Mouse (Mus musculus) hindbrain, embryonic 12.5 days (tissue): ENCODE measurements around the gene Ifi208. TPM values are rescaled to one million over a fixed set of nuclear protein-coding genes. Genes with fewer than 3 reads are reported as not detected.

Experiments used
- ATAC-seq: fragments of 200-750 bp; cut with Nextera tagmentation; 2 replicates; pipeline ENCODE4 v1.8.0; 2017; ENCODE audit warnings: moderate TSS enrichment; ENCODE audit not compliant: low FRiP score
- H3K27ac ChIP-seq: fragments of 300-500 bp; sonication (generic); 2 replicates; pipeline ENCODE4 v1.5.1; 2016; ENCODE audit warnings: mild to moderate bottlenecking
- H3K27me3 ChIP-seq: fragments of 300-500 bp; sonication (generic); 2 replicates; pipeline ENCODE4 v1.6.1; 2016; ENCODE audit warnings: mild to moderate bottlenecking
- H3K36me3 ChIP-seq: fragments of 300-500 bp; sonication (generic); 2 replicates; pipeline ENCODE4 v1.6.1; 2016; ENCODE audit warnings: mild to moderate bottlenecking
- H3K4me1 ChIP-seq: fragments of 300-500 bp; sonication (generic); 2 replicates; pipeline ENCODE4 v1.6.1; 2016
- H3K4me2 ChIP-seq: fragments of 300-500 bp; sonication (generic); replicated peaks from 2 replicates; pipeline ENCODE4 v1.6.1; 2016; ENCODE audit warnings: mild to moderate bottlenecking
- H3K4me3 ChIP-seq: fragments of 300-500 bp; sonication (generic); 2 replicates; pipeline ENCODE4 v1.5.1; 2016; ENCODE audit warnings: mild to moderate bottlenecking
- H3K9ac ChIP-seq: fragments of 300-500 bp; sonication (generic); 2 replicates; pipeline ENCODE4 v1.6.1; 2016; ENCODE audit warnings: mild to moderate bottlenecking, moderate library complexity
- H3K9me3 ChIP-seq: fragments of 300-500 bp; sonication (generic); replicated peaks from 2 replicates; pipeline ENCODE4 v1.6.1; 2016; ENCODE audit warnings: mild to moderate bottlenecking
- WGBS: fragments of 180-500 bp; shearing (Covaris S2); methylation state at CpG from one replicate; pipeline ENCODE4 v1.1.7; 2016; 5-methylcytosine and 5-hydroxymethylcytosine counted together
- microRNA-seq: library from miRNA; unstranded; fragments of <30 nt; microRNA quantifications from one replicate; pipeline ENCODE4, GENCODE M21; 2017
- polyA plus RNA-seq: library from polyadenylated mRNA; unstranded; fragments of >200 nt; fragmentation: Nextera tagmentation; extraction: Ambion mirVana; gene quantifications from 2 replicates; pipeline ENCODE4 v1.2.1, GENCODE M21; 2016

Gene Ifi208
- polyA plus RNA-seq, 1 experiment from 2014 or later = not detected

DNA sequence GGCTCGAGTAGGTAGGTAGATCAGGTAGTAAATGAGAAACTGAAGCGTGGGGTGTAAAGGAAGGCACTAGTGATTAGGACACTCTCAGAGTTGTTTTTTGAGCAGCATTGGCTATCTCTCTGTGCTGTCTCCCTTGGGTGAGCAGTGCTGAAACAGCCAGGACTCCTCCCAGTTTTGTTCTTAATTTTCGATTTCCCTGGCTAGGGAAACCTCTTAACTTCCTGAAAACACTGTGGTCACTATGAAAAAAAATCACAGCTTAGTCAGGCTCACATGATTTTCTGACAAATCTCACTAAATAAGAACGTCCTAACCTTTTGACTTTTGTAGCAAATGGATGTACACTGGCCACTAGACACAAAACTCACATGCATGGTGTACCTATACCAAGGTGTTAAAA is 68.2 kb downstream of the Ifi208 start, which contains the start of gene Ifi207:
TSS of gene Ifi207 (minus strand) at position 92 of the 400 bp plus-strand sequence.
- no peaks in the 10 kb centered on the region for H3K9me3 ChIP-seq
- H3K4me1 ChIP-seq = no peaks in the 10 kb centered on the region
- no peak within 1 kb of the TSS for H3K27ac ChIP-seq
- no peaks in the 10 kb centered on the region for H3K36me3 ChIP-seq
- no peak within 1 kb of the TSS for H3K9ac ChIP-seq
- no peak for ATAC-seq
- H3K4me2 ChIP-seq = no peak within 1 kb of the TSS
- H3K27me3 ChIP-seq = no peaks in the 10 kb centered on the region
- WGBS = 80% methylated on average over 4 of the region's 4 CpGs
- no peak within 1 kb of the TSS for H3K4me3 ChIP-seq

DNA sequence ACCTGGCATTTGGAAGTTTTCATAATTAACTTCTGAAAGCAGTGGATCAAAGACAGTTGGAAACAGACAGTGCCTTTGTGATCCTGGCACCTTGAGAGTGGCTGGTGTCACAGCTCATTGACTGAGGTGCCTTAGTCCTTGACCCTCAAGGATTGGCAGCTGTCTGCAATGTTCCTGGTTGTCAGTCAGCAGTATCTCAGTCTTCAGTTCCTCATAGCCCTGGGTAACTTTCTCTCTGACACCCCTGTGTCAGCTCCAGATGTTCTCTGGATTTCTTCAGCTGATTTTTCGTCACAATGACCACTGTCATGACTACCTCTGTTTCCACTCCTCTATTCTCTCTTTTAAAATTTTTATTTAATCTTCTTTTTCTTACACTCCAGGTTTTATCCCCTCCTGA is 68.8 kb downstream of the Ifi208 start:
- no peak for ATAC-seq
- Histone ChIP-seq H3K9me3 (no peaks in the 10 kb centered on the region), H3K27me3 (no peaks in the 10 kb centered on the region), H3K4me3 (no peak overlapping the region), H3K4me1 (no peaks in the 10 kb centered on the region), H3K27ac (no peak overlapping the region), H3K9ac (no peak overlapping the region), H3K4me2 (no peak overlapping the region), H3K36me3 (no peaks in the 10 kb centered on the region)
- 82% methylated on average over 1 of the region's 1 CpGs for WGBS

Small RNA genes lying within 50 kb of the gene (microRNA-seq; reads per million reads assigned to microRNA genes)
- gene Gm44339 = not detected

Other genes with a start within 250 kb of the Ifi208 start
- not detected in 2 replicates for gene Ifi206, start 182.6 kb upstream of the Ifi208 start, polyA plus RNA-seq
- gene Ifi214, start 137.7 kb upstream of the Ifi208 start, polyA plus RNA-seq = not detected in 2 replicates
- not detected in 2 replicates for gene Ifi213, start 74.4 kb upstream of the Ifi208 start, polyA plus RNA-seq
- 0.09 TPM in 1 of 2 replicates, not detected in the other for gene Ifi209, start 42.8 kb upstream of the Ifi208 start, polyA plus RNA-seq
- gene Ifi207, start 68.1 kb downstream of the Ifi208 start, polyA plus RNA-seq = 0.22 and 0.33 TPM in 2 replicates
- 0.77 and 1.5 TPM in 2 replicates for gene Ifi204, start 93.3 kb downstream of the Ifi208 start, polyA plus RNA-seq
- 0.18 TPM in 1 of 2 replicates, not detected in the other for gene Ifi211, start 239.4 kb downstream of the Ifi208 start, polyA plus RNA-seq